Mouse (Mus musculus): ENCODE measurements around the gene Psapl1.

GRCm38 (mm10) chr5:36205397-36205796, 1.6 kb downstream of the Psapl1 start:
- TF ChIP-seq CTCF (IDR thresholded peaks at IDR 0.05; ENCODE audit: insufficient read depth, low read length) = no peak
- TF ChIP-seq POLR2A (IDR thresholded peaks at IDR 0.05; ENCODE audit: borderline replicate concordance, extremely low read depth, low read depth, low read length) = no peak

Data from lung, adult 2 months (tissue).